Mouse (Mus musculus): ENCODE data around the gene Cacna2d3.

DNA sequence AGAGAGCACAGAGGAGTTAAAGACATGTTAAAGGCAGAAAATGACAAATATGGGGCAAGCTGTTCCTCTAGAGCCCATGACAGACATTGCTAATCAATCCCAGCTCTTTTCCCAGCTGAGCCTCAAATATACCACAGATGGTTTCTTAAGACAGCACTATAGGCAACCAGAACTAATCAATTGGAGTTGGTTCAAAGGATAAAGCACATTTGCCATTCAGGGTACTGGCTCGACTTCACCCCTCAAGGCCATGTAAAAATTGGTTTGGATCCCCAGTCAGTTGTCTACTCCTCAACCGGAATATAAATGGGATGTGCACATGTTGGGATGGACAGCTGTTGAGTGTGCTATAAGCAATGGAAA is 692.6 kb downstream of the Cacna2d3 start:
- TF ChIP-seq POLR2AphosphoS5 (IDR thresholded peaks at IDR 0.05; ENCODE audit: borderline replicate concordance, low read depth, low read length) (no peak), USF1 (IDR thresholded peaks at IDR 0.05; ENCODE audit: low read depth, low read length) (no peak), POLR2A (IDR thresholded peaks at IDR 0.05; ENCODE audit: control insufficient read depth in 1 of 2, insufficient read depth in 1 of 2, low read depth in 1 of 2, low read length in 2 of 2, poor library complexity in 1 of 2) (no peak), USF2 (IDR thresholded peaks at IDR 0.05; ENCODE audit: borderline replicate concordance in 1 of 2, insufficient read depth in 1 of 2, low read depth in 1 of 2, low read length in 2 of 2) (no peak), CTCF (IDR thresholded peaks at IDR 0.05 in 2 of 3, conservative IDR thresholded peaks at IDR 0.05 in 1 of 3; ENCODE audit: control insufficient read depth in 1 of 3, insufficient read depth in 1 of 3, low read depth in 2 of 3, low read length in 3 of 3, poor library complexity in 1 of 3, severe bottlenecking in 1 of 3) (no peak), ZNF384 (IDR thresholded peaks at IDR 0.05; ENCODE audit: low read depth, low read length) (no peak)

Measured in MEL (cell line).